Mouse (Mus musculus) heart, embryonic 13.5 days (tissue): ENCODE data around the gene Nr0b2. TPM values are rescaled to one million over a fixed set of nuclear protein-coding genes. Genes with fewer than 3 reads are reported as not detected.
A peak's percentile ranks its signal among the peaks of the same experiment; 100 is the strongest.

Source experiments
- ATAC-seq: fragments of 200-750 bp; cut with Nextera tagmentation; 2 replicates; pipeline ENCODE4 v1.8.0; 2017; ENCODE audit warnings: moderate TSS enrichment; ENCODE audit not compliant: insufficient number of reproducible peaks, low FRiP score, low TSS enrichment; ENCODE audit errors: extremely low read depth
- H3K27ac ChIP-seq: fragments of 300-500 bp; sonication (generic); replicated peaks from 2 replicates; pipeline ENCODE4 v1.5.1; 2015; ENCODE audit warnings: moderate library complexity, mild to moderate bottlenecking, inconsistent platforms
- H3K27me3 ChIP-seq: fragments of 300-500 bp; sonication (generic); replicated peaks from 2 replicates; pipeline ENCODE4 v1.6.1; 2015; ENCODE audit warnings: mild to moderate bottlenecking, inconsistent platforms
- H3K36me3 ChIP-seq: fragments of 300-500 bp; sonication (generic); 2 replicates; pipeline ENCODE4 v1.6.1; 2015; ENCODE audit warnings: mild to moderate bottlenecking, inconsistent platforms
- H3K4me1 ChIP-seq: fragments of 300-500 bp; sonication (generic); 2 replicates; pipeline ENCODE4 v1.6.1; 2015; ENCODE audit warnings: inconsistent platforms
- H3K4me2 ChIP-seq: fragments of 300-500 bp; sonication (generic); 2 replicates; pipeline ENCODE4 v1.6.1; 2015; ENCODE audit warnings: inconsistent platforms, mild to moderate bottlenecking, moderate library complexity
- H3K4me3 ChIP-seq: fragments of 300-500 bp; sonication (generic); 2 replicates; pipeline ENCODE4 v1.5.1; 2015; ENCODE audit warnings: moderate library complexity, mild to moderate bottlenecking, inconsistent platforms
- H3K9ac ChIP-seq: fragments of 300-500 bp; sonication (generic); 2 replicates; pipeline ENCODE4 v1.6.1; 2015; ENCODE audit warnings: inconsistent platforms, mild to moderate bottlenecking, moderate library complexity
- H3K9me3 ChIP-seq: fragments of 300-500 bp; sonication (generic); 2 replicates; pipeline ENCODE4 v1.6.1; 2016; ENCODE audit warnings: inconsistent platforms
- WGBS: fragments of 180-500 bp; shearing (Covaris S2); methylation state at CpG from one replicate; pipeline ENCODE4 v1.1.7; 2015; ENCODE audit warnings: mixed read lengths; 5-methylcytosine and 5-hydroxymethylcytosine counted together
- polyA plus RNA-seq: library from polyadenylated mRNA; unstranded; fragments of >200 nt; fragmentation: Nextera tagmentation; extraction: Ambion mirVana; gene quantifications from 2 replicates; pipeline ENCODE4 v1.2.1, GENCODE M21; 2015

Gene Nr0b2
- polyA plus RNA-seq, 1 experiment from 2014 or later = 10.8 TPM

DNA sequence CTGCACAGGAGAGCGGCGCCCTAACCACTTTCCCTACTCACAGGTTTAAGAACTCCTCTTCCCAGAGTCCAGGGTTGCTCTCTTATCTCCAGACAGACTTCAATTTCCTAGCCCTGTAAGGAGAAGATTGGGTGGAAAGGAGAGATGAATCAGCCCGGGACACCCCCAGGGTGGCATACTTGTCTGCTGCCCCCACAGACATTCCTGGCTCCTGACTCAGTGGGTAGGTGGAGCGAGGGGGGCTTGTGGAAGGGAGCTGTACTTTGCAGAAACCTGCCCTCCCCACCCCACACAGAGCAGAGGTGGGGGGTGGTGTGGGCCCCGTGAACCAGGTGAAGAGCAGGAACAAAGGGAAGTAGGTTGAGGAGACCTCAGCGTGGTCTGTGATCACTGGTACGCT, 42.4 kb downstream of the Nr0b2 start:
- Histone ChIP-seq H3K4me3 (no peak overlapping the region), H3K9ac (0 out of 2 replicates have a peak overlapping the region, but pooled peaks have one; percentile 14), H3K36me3 (peaks cover 20% of the 10 kb centered on the region), H3K9me3 (no peaks in the 10 kb centered on the region), H3K27me3 (peaks cover 30% of the 10 kb centered on the region), H3K4me1 (peaks cover 15% of the 10 kb centered on the region), H3K27ac (no peak overlapping the region), H3K4me2 (peak overlapping the region; percentile 18)
- no peak for ATAC-seq
- WGBS = 44% methylated on average over 7 of the region's 7 CpGs

DNA sequence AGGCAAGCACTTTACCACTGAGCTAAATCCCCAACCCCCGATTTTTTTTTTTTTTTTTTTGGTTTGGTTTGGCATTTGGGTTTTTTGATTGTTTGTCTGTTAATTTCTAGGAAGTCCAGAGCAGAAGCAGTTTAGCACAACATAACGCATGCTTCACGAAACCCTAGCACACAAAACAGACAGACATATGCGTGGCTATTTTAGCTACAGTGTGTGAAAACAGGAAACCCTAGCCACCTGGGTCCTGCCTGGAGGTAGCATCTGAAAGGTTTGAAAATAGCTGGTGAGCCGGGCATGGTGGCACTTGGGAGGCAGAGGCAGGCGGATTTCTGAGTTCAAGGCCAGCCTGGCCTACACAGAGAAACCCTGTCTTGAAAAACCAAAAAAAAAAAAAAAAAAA, 42.9 kb downstream of the Nr0b2 start:
- Histone ChIP-seq H3K9ac (no peak overlapping the region), H3K4me1 (peaks cover 15% of the 10 kb centered on the region), H3K27me3 (peaks cover 33% of the 10 kb centered on the region), H3K9me3 (no peaks in the 10 kb centered on the region), H3K36me3 (peaks cover 14% of the 10 kb centered on the region), H3K4me3 (no peak overlapping the region), H3K4me2 (no peak overlapping the region), H3K27ac (no peak overlapping the region)
- ATAC-seq = no peak
- WGBS = 70% methylated on average over 6 of the region's 6 CpGs

DNA sequence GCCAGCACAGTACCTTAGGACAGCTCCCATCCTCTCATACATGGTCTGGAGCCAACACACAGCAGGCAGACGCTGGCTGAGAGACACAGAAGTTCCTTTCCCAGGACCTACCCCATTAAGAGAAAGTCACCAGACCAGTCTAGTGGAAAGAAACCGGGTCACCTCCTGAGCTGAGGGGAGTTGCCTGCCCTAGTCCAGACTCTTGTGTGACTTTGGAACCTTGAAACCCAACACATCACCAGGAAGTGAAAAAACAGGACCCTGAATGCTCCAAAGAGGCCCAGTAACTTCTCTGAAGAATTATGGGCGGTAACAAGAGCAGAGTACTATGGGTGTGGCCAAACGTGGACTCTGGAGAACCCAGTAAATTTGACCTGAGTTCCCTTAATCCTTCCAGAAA, 45.4 kb downstream of the Nr0b2 start:
- H3K4me1 ChIP-seq = peaks cover 22% of the 10 kb centered on the region
- 0 out of 2 replicates have a peak overlapping the region, but pooled peaks have one; percentile 80 for H3K9ac ChIP-seq
- H3K27me3 ChIP-seq = peaks cover 59% of the 10 kb centered on the region
- no peak for ATAC-seq
- H3K4me2 ChIP-seq = 0 out of 2 replicates have a peak overlapping the region, but pooled peaks have one; percentile 95
- no peaks in the 10 kb centered on the region for H3K9me3 ChIP-seq
- 40% methylated on average over 4 of the region's 4 CpGs for WGBS
- H3K36me3 ChIP-seq = peaks cover 4% of the 10 kb centered on the region
- H3K4me3 ChIP-seq = peak overlapping the region; percentile 66; the same call in 1 of the 2 replicates
- H3K27ac ChIP-seq = no peak overlapping the region

DNA sequence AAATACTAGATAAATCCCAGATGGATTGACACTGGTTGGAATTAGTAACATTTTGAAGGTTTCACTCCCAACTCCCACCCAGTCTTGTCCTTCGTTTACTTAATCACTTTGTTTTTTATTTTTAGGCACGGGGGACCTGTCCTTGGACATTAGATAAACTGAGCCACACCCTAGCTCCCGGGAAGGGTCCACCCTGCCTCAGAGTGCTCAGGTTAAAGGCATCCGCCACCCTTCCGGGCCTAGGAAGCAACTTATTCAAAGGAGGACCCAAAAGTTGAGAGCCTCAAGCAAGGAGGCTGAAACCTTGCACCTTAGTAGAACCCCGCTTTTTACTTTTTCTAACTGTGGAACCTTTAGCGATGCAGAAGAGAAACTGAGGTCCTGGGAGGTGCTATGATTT, 45.9 kb downstream of the Nr0b2 start:
- Histone ChIP-seq H3K9me3 (no peaks in the 10 kb centered on the region), H3K27me3 (peaks cover 60% of the 10 kb centered on the region), H3K36me3 (peaks cover 9% of the 10 kb centered on the region), H3K27ac (no peak overlapping the region), H3K9ac (peak overlapping the region; percentile 80), H3K4me1 (peaks cover 22% of the 10 kb centered on the region), H3K4me2 (peak overlapping the region; percentile 95), H3K4me3 (peak overlapping the region; percentile 66)
- 17% methylated on average over 7 of the region's 7 CpGs for WGBS
- no peak for ATAC-seq

DNA sequence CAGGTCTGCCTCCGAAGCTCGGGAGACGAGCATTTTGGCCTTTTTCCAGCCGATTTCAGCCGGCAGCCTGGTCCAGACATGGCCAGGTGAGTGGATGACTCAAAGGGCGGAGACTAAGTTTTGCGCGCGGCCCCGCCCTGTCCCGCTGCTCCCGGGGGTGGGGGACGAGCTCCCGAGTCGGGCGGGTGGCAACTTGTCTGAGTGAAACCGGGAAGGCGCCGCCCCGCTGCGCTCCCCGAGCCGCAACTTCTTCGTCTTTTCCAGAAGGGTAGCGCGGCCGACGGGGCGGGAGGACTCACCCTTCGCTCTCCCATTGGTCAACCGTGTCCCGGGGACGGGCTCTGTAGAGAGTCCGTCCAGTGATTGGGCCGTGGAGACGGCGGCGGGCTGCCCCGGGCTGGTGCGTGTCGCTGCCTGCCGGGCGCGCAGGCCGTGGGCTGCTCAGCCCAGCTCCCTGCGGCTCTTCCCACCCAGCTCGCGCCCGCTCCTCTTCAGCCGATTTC, 46.4 kb downstream of the Nr0b2 start:
- H3K27me3 ChIP-seq = peaks cover 60% of the 10 kb centered on the region
- H3K4me1 ChIP-seq = peaks cover 22% of the 10 kb centered on the region
- peak overlapping the region; percentile 80 for H3K9ac ChIP-seq
- under 1% methylated on average over 50 of the region's 50 CpGs for WGBS
- H3K27ac ChIP-seq = no peak overlapping the region
- peak overlapping the region; percentile 95 for H3K4me2 ChIP-seq
- H3K9me3 ChIP-seq = no peaks in the 10 kb centered on the region
- peak overlapping the region; percentile 66 for H3K4me3 ChIP-seq
- ATAC-seq = peak; percentile 82
- peaks cover 12% of the 10 kb centered on the region for H3K36me3 ChIP-seq

DNA sequence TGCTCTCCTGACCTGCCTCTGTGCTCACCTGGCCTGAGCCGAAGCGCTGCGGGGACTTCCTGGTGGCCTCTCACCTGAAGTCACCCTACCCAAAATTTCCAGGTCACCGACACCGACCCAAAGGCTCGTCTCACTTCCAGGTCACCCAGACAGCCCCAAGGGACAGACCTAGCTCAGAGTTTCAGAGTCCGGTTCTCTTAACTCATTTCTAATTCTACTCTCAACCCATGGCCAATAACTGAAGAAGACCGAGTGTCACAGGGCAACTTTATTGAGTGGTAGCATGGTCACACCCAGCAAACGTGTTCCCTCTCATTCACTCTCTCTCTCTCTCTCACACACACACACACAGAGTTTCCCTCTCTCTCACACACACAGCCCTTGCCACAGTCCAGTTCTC, 47.1 kb downstream of the Nr0b2 start:
- Histone ChIP-seq H3K9ac (peak overlapping the region; percentile 80), H3K4me2 (peak overlapping the region; percentile 95), H3K36me3 (peaks cover 17% of the 10 kb centered on the region), H3K27ac (no peak overlapping the region), H3K27me3 (peaks cover 60% of the 10 kb centered on the region), H3K4me1 (peaks cover 22% of the 10 kb centered on the region), H3K9me3 (no peaks in the 10 kb centered on the region), H3K4me3 (peak overlapping the region; percentile 66)
- no peak for ATAC-seq
- WGBS = 16% methylated on average over 9 of the region's 9 CpGs

DNA sequence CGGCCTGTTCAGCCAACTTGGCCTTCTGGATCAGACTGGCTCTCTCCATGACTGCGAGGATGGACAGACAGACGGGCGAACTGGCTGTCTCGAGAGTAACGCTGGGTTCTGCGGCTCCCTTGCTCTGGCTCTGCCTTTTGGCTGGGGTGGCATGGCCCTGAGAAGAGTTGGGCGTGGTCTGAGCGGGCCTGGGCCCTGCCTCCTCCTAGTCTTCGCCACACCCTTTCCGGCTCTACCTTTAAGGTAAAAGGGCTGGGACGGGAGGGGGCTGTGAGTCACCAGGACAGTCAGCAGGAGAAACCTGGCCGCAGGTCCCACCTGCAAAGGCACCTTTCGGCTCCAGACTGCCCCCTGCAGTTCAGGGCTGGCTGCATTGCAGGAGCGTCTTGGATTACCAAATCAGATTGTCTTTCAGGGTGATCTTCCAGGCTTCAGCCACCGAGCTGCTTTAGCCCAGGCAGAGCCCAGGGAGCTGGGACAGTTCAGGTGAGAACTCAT, 48.6 kb downstream of the Nr0b2 start, which contains the start of gene Sfn:
Gene Sfn (minus strand): TSS at position 448 of the 498 bp plus-strand sequence.
- no peaks in the 10 kb centered on the region for H3K9me3 ChIP-seq
- WGBS = 5% methylated on average over 16 of the region's 16 CpGs
- H3K36me3 ChIP-seq = peaks cover 27% of the 10 kb centered on the region
- H3K27me3 ChIP-seq = peaks cover 60% of the 10 kb centered on the region
- peak within 1 kb of the TSS; percentile 63 for H3K9ac ChIP-seq
- peak within 1 kb of the TSS; percentile 42 for H3K4me3 ChIP-seq
- H3K27ac ChIP-seq = no peak within 1 kb of the TSS
- peaks cover 22% of the 10 kb centered on the region for H3K4me1 ChIP-seq
- H3K4me2 ChIP-seq = peak within 1 kb of the TSS; percentile 66
- ATAC-seq = no peak

DNA sequence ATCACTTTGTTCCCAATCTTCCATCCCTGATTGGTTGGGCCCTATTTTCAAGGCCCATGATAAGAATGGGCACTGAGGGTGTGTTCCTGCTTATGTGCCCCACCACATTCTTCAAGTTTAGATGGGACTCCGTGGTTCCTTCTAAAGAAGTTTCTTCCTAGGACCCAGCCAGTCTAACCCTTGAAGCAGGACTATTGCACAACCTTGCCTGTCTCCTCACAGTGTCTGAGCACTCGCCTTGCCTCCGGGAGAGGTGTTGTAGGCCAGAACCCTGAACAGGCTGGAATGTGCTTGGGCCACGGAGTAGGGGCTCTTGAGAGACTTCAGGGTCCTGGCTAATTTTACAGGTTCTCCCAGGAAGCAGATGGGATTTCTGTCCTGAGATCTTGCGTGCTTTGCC, 49.9 kb downstream of the Nr0b2 start:
- Histone ChIP-seq H3K27me3 (peaks cover 51% of the 10 kb centered on the region), H3K4me1 (peaks cover 22% of the 10 kb centered on the region), H3K9me3 (no peaks in the 10 kb centered on the region), H3K4me3 (no peak overlapping the region), H3K36me3 (peaks cover 38% of the 10 kb centered on the region), H3K9ac (no peak overlapping the region), H3K27ac (no peak overlapping the region), H3K4me2 (no peak overlapping the region)
- WGBS = 82% methylated on average over 5 of the region's 5 CpGs
- ATAC-seq = no peak

DNA sequence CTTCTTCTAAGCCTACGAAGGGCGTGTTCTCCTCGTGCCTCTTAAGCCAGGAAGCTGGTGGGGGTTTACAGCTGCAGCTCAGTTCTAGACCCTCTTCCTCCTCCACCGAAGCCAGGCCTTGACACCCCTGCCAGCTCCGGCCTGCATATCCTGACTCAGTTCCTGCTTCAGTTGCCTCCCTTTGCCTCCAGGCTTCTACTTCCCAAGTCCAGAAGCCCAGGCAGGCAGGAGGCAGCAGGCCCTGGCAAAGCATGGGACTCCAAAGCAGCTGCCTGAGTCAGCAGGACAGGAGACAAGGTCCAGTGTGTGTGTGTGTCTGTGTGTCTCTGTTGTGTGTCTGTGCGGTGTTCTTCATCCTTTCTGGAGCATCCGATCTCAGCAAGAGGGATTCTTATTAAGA, 51.0 kb downstream of the Nr0b2 start:
- H3K4me1 ChIP-seq = peaks cover 15% of the 10 kb centered on the region
- no peak overlapping the region for H3K9ac ChIP-seq
- no peak overlapping the region for H3K4me3 ChIP-seq
- peaks cover 47% of the 10 kb centered on the region for H3K36me3 ChIP-seq
- H3K27ac ChIP-seq = no peak overlapping the region
- no peak overlapping the region for H3K4me2 ChIP-seq
- no peaks in the 10 kb centered on the region for H3K9me3 ChIP-seq
- WGBS = 85% methylated on average over 7 of the region's 7 CpGs
- H3K27me3 ChIP-seq = peaks cover 40% of the 10 kb centered on the region
- no peak for ATAC-seq

DNA sequence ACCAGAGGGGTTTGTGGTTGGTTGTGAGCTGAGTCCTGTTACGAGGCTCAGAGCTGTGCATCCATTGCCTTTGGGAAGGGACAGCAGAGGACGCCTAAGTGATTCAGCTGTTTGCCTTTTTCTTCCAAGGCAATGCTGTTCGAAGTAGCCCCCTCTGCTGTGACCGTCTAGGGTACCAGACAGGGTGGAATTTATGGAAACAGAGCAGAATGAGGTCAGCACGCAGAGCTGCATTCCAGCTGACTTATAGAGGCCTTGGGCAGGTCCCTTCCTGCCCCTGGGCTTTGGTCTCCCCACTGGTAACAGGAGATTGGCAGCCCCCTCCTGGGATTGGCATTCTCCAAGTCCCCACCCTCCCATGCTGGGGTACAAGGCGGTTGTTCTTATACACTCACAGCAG, 51.7 kb downstream of the Nr0b2 start:
- Histone ChIP-seq H3K9ac (no peak overlapping the region), H3K36me3 (peaks cover 51% of the 10 kb centered on the region), H3K4me1 (peaks cover 12% of the 10 kb centered on the region), H3K27ac (no peak overlapping the region), H3K27me3 (peaks cover 37% of the 10 kb centered on the region), H3K9me3 (no peaks in the 10 kb centered on the region), H3K4me3 (no peak overlapping the region), H3K4me2 (no peak overlapping the region)
- ATAC-seq = no peak
- 55% methylated on average over 6 of the region's 6 CpGs for WGBS

DNA sequence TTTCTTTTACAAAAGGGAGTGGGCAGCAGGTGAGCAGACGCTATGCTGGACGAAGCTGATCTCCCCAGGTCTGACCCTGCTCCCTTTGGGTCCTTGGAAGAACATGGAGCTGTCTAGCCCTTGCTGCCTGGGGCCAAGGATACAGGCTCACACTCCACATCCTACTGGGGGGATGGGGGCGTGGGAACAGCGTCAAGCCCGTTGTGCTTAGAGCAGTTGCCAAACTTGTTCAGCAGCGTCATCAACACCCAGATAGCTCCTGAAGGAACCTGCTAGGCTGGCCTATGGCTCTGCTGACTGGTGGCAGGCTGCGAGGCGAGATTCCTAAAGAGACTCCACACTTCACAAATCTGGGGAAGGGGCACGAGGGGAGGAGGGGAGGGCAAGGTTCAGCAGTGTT, 52.2 kb downstream of the Nr0b2 start:
- Histone ChIP-seq H3K27ac (no peak overlapping the region), H3K9ac (no peak overlapping the region), H3K4me3 (no peak overlapping the region), H3K27me3 (peaks cover 32% of the 10 kb centered on the region), H3K4me1 (peaks cover 7% of the 10 kb centered on the region), H3K9me3 (no peaks in the 10 kb centered on the region), H3K36me3 (peaks cover 51% of the 10 kb centered on the region), H3K4me2 (no peak overlapping the region)
- WGBS = 54% methylated on average over 9 of the region's 9 CpGs
- ATAC-seq = no peak
